17 mouse cellular contexts compared by ENCODE assay signal in genomic region chr7:50730951-50731350, GRCm38 (mm10).
A peak's percentile ranks its signal among the peaks of the same experiment; 100 is the strongest.
DNase-seq lines count a peak whose midpoint lies in the region; TF ChIP-seq lines count a peak whose summit lies in the region.
"Had no signal": no experiment of that assay in that cellular context is flagged by ENCODE, and none has a peak within 500 bp of the region (broad histone marks: within the 10 kb centered on the region; RNA-seq: fewer than 3 reads in every experiment).

No protein-coding gene starts in this region.

- TF ChIP-seq POLR2A in kidney, adult 2 months (IDR thresholded peaks at IDR 0.05; ENCODE audit: low read depth, low read length) = no peak
- no peak for TF ChIP-seq POLR2A in brain, embryonic 14.5 days (IDR thresholded peaks at IDR 0.05; ENCODE audit: borderline replicate concordance, extremely low read depth, insufficient read depth, insufficient read length, poor library complexity, severe bottlenecking)
- no peak for TF ChIP-seq POLR2A in thymus, adult 2 months (IDR thresholded peaks at IDR 0.05; ENCODE audit: control insufficient read depth, extremely low read depth, insufficient read depth, low read length, poor library complexity)

- 49% methylated on average over 4 of the region's 4 CpGs for WGBS in kidney, adult 2 months
- WGBS in thymus, adult 2 months = 50% methylated on average over 4 of the region's 4 CpGs

- TF ChIP-seq CTCF in kidney, adult 2 months (conservative IDR thresholded peaks at IDR 0.05; ENCODE audit: insufficient read depth, insufficient read length, low read depth, low read length) = peak; percentile 36; the same call in 1 of the 2 replicates
- peak; percentile 57; the same call in 1 of the 2 replicates for TF ChIP-seq CTCF in brain, embryonic 14.5 days (IDR thresholded peaks at IDR 0.05; ENCODE audit: borderline replicate concordance, extremely low read depth, insufficient read depth, insufficient read length)
- no peak for TF ChIP-seq CTCF in thymus, adult 2 months (IDR thresholded peaks at IDR 0.05; ENCODE audit: borderline replicate concordance, control insufficient read depth, extremely low read depth, insufficient read depth, low read length, poor library complexity)

- H3K36me3 ChIP-seq in kidney, adult 2 months (ENCODE audit: control insufficient read depth, insufficient read depth, low read length) = no peaks in the 10 kb centered on the region
- no peaks in the 10 kb centered on the region for H3K36me3 ChIP-seq in thymus, adult 2 months (ENCODE audit: control insufficient read depth, insufficient read depth, low read length)
- H3K36me3 ChIP-seq: G1E; hindbrain, embryonic 15.5 days; limb, embryonic 13.5 days had no signal

- H3K4me3 ChIP-seq in kidney, adult 2 months (ENCODE audit: insufficient read depth, low read depth, low read length) = no peak overlapping the region
- no peak overlapping the region for H3K4me3 ChIP-seq in thymus, adult 2 months (ENCODE audit: control insufficient read depth, insufficient read depth, low read length)
- H3K4me3 ChIP-seq: hindbrain, embryonic 15.5 days; limb, embryonic 13.5 days; myocyte had no signal

- H3K27me3 ChIP-seq in kidney, adult 2 months (replicated peaks; ENCODE audit: control insufficient read depth, insufficient read depth, low read length) = no peaks in the 10 kb centered on the region
- no peaks in the 10 kb centered on the region for H3K27me3 ChIP-seq in thymus, adult 2 months (ENCODE audit: control insufficient read depth, insufficient read depth, low read length)
- H3K27me3 ChIP-seq: hindbrain, embryonic 15.5 days; limb, embryonic 13.5 days had no signal

- DNase-seq in kidney, adult 2 months = peak; percentile 1
- DNase-seq in kidney, adult 11 months = no peak
- DNase-seq in right cerebral cortex, postnatal 10 days (ENCODE audit: low spot score in 2 of 2) = peak; percentile 23 to 33
- no peak for DNase-seq in right cerebral cortex, adult 18-20 months
- peak; percentile 50 for DNase-seq in brain, embryonic 14.5 days (ENCODE audit: low read depth)
- DNase-seq in retina, postnatal 1 day = peak; percentile 21
- DNase-seq in heart, postnatal 25 days (ENCODE audit: low spot score) = no peak
- no peak for DNase-seq in thymus, adult 2 months
- DNase-seq: adrenal gland, adult 2 months; cerebellum, adult 2 months; kidney, postnatal 4 days; lung, postnatal 14 days; thymus, postnatal 4 days had no signal

- no peak overlapping the region for H3K27ac ChIP-seq in kidney, adult 2 months (ENCODE audit: insufficient read depth, low read depth, low read length)
- no peak overlapping the region for H3K27ac ChIP-seq in thymus, adult 2 months (ENCODE audit: control insufficient read depth, insufficient read depth, low read length)
- H3K27ac ChIP-seq: hindbrain, embryonic 15.5 days; limb, embryonic 13.5 days had no signal

- no peaks in the 10 kb centered on the region for H3K4me1 ChIP-seq in kidney, adult 2 months (ENCODE audit: control insufficient read depth, insufficient read depth, low read length)
- no peaks in the 10 kb centered on the region for H3K4me1 ChIP-seq in thymus, adult 2 months (replicated peaks; ENCODE audit: control insufficient read depth, insufficient read depth, low read length)
- H3K4me1 ChIP-seq: hindbrain, embryonic 15.5 days; limb, embryonic 13.5 days had no signal

- intact Hi-C loops in heart, postnatal 25 days (cut with DNase I) = no loop called here

Comparison
In these comparisons a context has a peak if more than half of its experiments do, and no peak if none do; other contexts are left out.
1. DNase-seq: peak in kidney, adult 2 months (single experiment), right cerebral cortex, postnatal 10 days (2 of 2), brain, embryonic 14.5 days (single experiment) and retina, postnatal 1 day (single experiment); none in kidney, adult 11 months (single experiment), right cerebral cortex, adult 18-20 months (single experiment), heart, postnatal 25 days (single experiment) and thymus, adult 2 months (single experiment).